Mouse (Mus musculus): ENCODE data around the gene Gtf3a. TPM values are rescaled to one million over a fixed set of nuclear protein-coding genes. Genes with fewer than 3 reads are reported as not detected.
A peak's percentile ranks its signal among the peaks of the same experiment; 100 is the strongest.

The Gtf3a gene
- polyA plus RNA-seq, 1 experiment = 40.5 TPM

- no peaks in the 10 kb centered on the region for H3K27me3 ChIP-seq (ENCODE audit: control insufficient read depth, insufficient read depth, low read length)
- TF ChIP-seq POLR2A (IDR thresholded peaks at IDR 0.05; ENCODE audit: low read depth, low read length) = peak; percentile 16; the same call in 1 of the 2 replicates
- TF ChIP-seq CTCF (IDR thresholded peaks at IDR 0.05; ENCODE audit: extremely low read depth, insufficient read depth, insufficient read length, insufficient replicate concordance) = no peak
- 1% methylated on average over 46 of the region's 46 CpGs for WGBS
- H3K4me3 ChIP-seq (ENCODE audit: extremely low read depth, insufficient read depth, insufficient read length) = peak within 1 kb of the TSS; percentile 99
- H3K36me3 ChIP-seq (ENCODE audit: control insufficient read depth, insufficient read depth, low read length) = peaks cover 5% of the 10 kb centered on the region
- H3K27ac ChIP-seq (ENCODE audit: insufficient read depth, low read length) = peak within 1 kb of the TSS; percentile 65
- DNase-seq (ENCODE audit: low read depth in 1 of 2, low spot score in 2 of 2) = peak; percentile 73 to 83
- H3K4me1 ChIP-seq (ENCODE audit: control insufficient read depth, insufficient read depth, insufficient read length) = peaks cover 4% of the 10 kb centered on the region; the same call in 1 of the 2 replicates
Measured at GRCm38 (mm10) chr5:146963118-146963936, 14.9 kb downstream of the Gtf3a start, which contains the start of gene Mtif3. TSS of gene Mtif3 (minus strand) at chr5:146963800.

- DNase-seq (ENCODE audit: low read depth in 1 of 2, low spot score in 2 of 2) = no peak
- no peak for TF ChIP-seq CTCF (IDR thresholded peaks at IDR 0.05; ENCODE audit: extremely low read depth, insufficient read depth, insufficient read length, insufficient replicate concordance)
- TF ChIP-seq POLR2A (IDR thresholded peaks at IDR 0.05; ENCODE audit: low read depth, low read length) = no peak
- Histone ChIP-seq H3K4me1 (ENCODE audit: control insufficient read depth, insufficient read depth, insufficient read length) (peaks cover 4% of the 10 kb centered on the region; the same call in 1 of the 2 replicates), H3K27me3 (ENCODE audit: control insufficient read depth, insufficient read depth, low read length) (no peaks in the 10 kb centered on the region), H3K4me3 (ENCODE audit: extremely low read depth, insufficient read depth, insufficient read length) (peak overlapping the region; percentile 99; the same call in 1 of the 2 replicates), H3K36me3 (ENCODE audit: control insufficient read depth, insufficient read depth, low read length) (no peaks in the 10 kb centered on the region), H3K27ac (ENCODE audit: insufficient read depth, low read length) (no peak overlapping the region)
- 65% methylated on average over 8 of the region's 8 CpGs for WGBS
Measured at GRCm38 (mm10) chr5:146963937-146964278, 15.5 kb downstream of the Gtf3a start.

- Histone ChIP-seq H3K4me1 (ENCODE audit: control insufficient read depth, insufficient read depth, insufficient read length) (no peaks in the 10 kb centered on the region), H3K4me3 (ENCODE audit: extremely low read depth, insufficient read depth, insufficient read length) (no peak overlapping the region), H3K27ac (ENCODE audit: insufficient read depth, low read length) (no peak overlapping the region), H3K27me3 (ENCODE audit: control insufficient read depth, insufficient read depth, low read length) (no peaks in the 10 kb centered on the region), H3K36me3 (ENCODE audit: control insufficient read depth, insufficient read depth, low read length) (no peaks in the 10 kb centered on the region)
- DNase-seq (ENCODE audit: low read depth in 1 of 2, low spot score in 2 of 2) = no peak
- 78% methylated on average over 13 of the region's 13 CpGs for WGBS
- TF ChIP-seq CTCF (IDR thresholded peaks at IDR 0.05; ENCODE audit: extremely low read depth, insufficient read depth, insufficient read length, insufficient replicate concordance) = no peak
- no peak for TF ChIP-seq POLR2A (IDR thresholded peaks at IDR 0.05; ENCODE audit: low read depth, low read length)
Measured at GRCm38 (mm10) chr5:146968695-146969393, 20.4 kb downstream of the Gtf3a start.

- H3K27ac ChIP-seq (ENCODE audit: insufficient read depth, low read length) = no peak overlapping the region
- DNase-seq (ENCODE audit: low read depth in 1 of 2, low spot score in 2 of 2) = no peak
Measured at GRCm38 (mm10) chr5:146971776-146972561, 23.5 kb downstream of the Gtf3a start.

GRCm38 (mm10) chr5:146973353-146973752, 24.9 kb downstream of the Gtf3a start:
- Histone ChIP-seq H3K4me1 (ENCODE audit: control insufficient read depth, insufficient read depth, insufficient read length) (no peaks in the 10 kb centered on the region), H3K27me3 (ENCODE audit: control insufficient read depth, insufficient read depth, low read length) (no peaks in the 10 kb centered on the region), H3K36me3 (ENCODE audit: control insufficient read depth, insufficient read depth, low read length) (no peaks in the 10 kb centered on the region), H3K27ac (ENCODE audit: insufficient read depth, low read length) (no peak overlapping the region), H3K4me3 (ENCODE audit: extremely low read depth, insufficient read depth, insufficient read length) (no peak overlapping the region)
- 86% methylated on average over 9 of the region's 9 CpGs for WGBS
- no peak for TF ChIP-seq CTCF (IDR thresholded peaks at IDR 0.05; ENCODE audit: extremely low read depth, insufficient read depth, insufficient read length, insufficient replicate concordance)
- TF ChIP-seq POLR2A (IDR thresholded peaks at IDR 0.05; ENCODE audit: low read depth, low read length) = no peak
- DNase-seq (ENCODE audit: low read depth in 1 of 2, low spot score in 2 of 2) = no peak

More at GRCm38 (mm10) chr5:146971776-146972561, 23.5 kb downstream of the Gtf3a start:
- Histone ChIP-seq H3K36me3 (ENCODE audit: control insufficient read depth, insufficient read depth, low read length) (no peaks in the 10 kb centered on the region), H3K27me3 (ENCODE audit: control insufficient read depth, insufficient read depth, low read length) (no peaks in the 10 kb centered on the region), H3K4me3 (ENCODE audit: extremely low read depth, insufficient read depth, insufficient read length) (no peak overlapping the region), H3K4me1 (ENCODE audit: control insufficient read depth, insufficient read depth, insufficient read length) (no peaks in the 10 kb centered on the region)
- no peak for TF ChIP-seq POLR2A (IDR thresholded peaks at IDR 0.05; ENCODE audit: low read depth, low read length)
- no peak for TF ChIP-seq CTCF (IDR thresholded peaks at IDR 0.05; ENCODE audit: extremely low read depth, insufficient read depth, insufficient read length, insufficient replicate concordance)
- 71% methylated on average over 10 of the region's 10 CpGs for WGBS

Data from spleen, adult 2 months (tissue).